Mouse (Mus musculus) gastrocnemius, adult 2 months (tissue): ENCODE results near the gene Ssna1. TPM values are rescaled to one million over a fixed set of nuclear protein-coding genes. Genes with fewer than 3 reads are reported as not detected.
"Not testable (repeated sequence)": the region's sequence is repeated elsewhere in the genome, so short reads cannot be mapped to it uniquely, and the experiment has no call there.

Experiments
- DNase-seq: peaks from one replicate; pipeline ENCODE4 v3.0.0; 2022
- H3K27ac ChIP-seq: fragments of 200-600 bp; 2 replicates; pipeline ENCODE4 v1.8.1; 2022; ENCODE audit warnings: mild to moderate bottlenecking
- H3K4me3 ChIP-seq: fragments of 200-600 bp; 2 replicates; pipeline ENCODE4 v1.8.1; 2022; ENCODE audit warnings: mild to moderate bottlenecking, moderate library complexity
- CTCF ChIP-seq: fragments of 200-600 bp; IDR thresholded peaks from 2 replicates; pipeline ENCODE4 v1.8.1; 2022; ENCODE audit warnings: antibody characterized with exemption, mild to moderate bottlenecking, moderate library complexity
- intact Hi-C: fragments of 180-260 bp; cut with DNase I; formaldehyde crosslinking; loops from one replicate; pipeline ENCODE4 v1.15.1; 2025
- total RNA-seq, 2 experiments: library from RNA; stranded (reverse); gene quantifications; 2 replicates each; pipeline ENCODE4 v1.2.3; 2021

The Ssna1 gene
- total RNA-seq, 2 experiments from 2014 or later, result 28.0 to 35.5 TPM

DNA sequence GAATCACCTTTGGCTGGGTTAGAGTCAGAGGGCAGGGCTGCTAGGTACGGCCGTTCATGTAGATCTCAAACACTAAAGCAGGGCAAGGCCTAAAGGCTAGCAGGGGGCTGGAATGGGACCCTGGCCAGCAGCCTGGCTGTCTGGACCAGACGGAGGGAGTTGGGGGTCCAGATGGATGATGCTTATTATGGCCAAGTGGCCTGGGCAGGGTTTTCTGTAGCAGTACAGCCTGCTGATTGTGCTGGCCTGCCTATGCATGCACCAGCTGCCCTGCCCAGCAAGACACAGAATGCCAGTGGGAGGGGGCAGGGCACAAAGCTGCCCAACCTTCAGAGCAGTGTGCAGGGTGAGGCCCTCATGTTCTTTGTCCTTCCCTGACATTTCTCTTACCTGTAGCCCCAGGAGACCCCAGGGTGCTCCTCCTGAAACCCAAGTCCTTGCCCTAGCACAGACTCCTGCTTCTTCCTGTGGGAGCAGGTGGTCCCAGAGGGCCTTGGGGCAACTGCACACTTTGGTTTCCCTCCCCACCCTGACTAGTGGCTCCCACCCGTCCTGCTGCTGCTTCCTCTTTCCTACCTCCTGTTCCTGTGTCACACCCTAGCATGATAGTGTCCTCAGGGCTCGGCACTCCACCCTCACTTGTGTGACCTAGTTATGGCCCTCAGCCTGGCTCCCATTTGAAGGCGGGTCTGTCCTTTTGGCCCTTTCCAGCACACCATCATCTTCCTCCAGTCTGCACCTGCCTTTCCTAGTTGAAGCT, 6.2 kb downstream of the Ssna1 start:
- Histone ChIP-seq H3K4me3 (peak overlapping the region; percentile 91), H3K27ac (peak overlapping the region; percentile 85)
- intact Hi-C loops, result no loop called here
- TF ChIP-seq CTCF, result no peak
- peak; percentile 49 for DNase-seq

DNA sequence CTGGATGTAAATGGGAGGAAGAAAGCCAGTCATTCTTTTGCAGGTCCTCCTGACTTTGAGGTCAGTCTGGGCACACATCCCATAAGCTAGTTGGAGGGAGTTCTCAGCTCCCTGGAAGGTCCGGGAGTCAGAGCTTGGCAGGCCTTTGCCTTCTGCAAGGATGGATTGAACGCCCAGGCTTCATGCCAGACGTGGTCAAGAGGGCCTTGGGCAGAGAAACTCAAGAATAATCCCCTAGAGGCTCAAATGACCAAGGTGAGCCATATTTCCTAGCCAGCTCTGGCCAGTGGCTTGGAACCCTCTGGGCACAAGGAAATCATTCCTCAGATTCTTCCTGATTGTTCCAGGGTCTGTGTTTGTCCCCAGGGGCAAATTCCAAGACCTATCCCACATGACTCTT, 7.4 kb downstream of the Ssna1 start:
- no peak for TF ChIP-seq CTCF
- intact Hi-C loops, result no loop called here
- no peak for DNase-seq
- H3K4me3 ChIP-seq, result peak overlapping the region; percentile 91
- H3K27ac ChIP-seq, result peak overlapping the region; percentile 85

DNA sequence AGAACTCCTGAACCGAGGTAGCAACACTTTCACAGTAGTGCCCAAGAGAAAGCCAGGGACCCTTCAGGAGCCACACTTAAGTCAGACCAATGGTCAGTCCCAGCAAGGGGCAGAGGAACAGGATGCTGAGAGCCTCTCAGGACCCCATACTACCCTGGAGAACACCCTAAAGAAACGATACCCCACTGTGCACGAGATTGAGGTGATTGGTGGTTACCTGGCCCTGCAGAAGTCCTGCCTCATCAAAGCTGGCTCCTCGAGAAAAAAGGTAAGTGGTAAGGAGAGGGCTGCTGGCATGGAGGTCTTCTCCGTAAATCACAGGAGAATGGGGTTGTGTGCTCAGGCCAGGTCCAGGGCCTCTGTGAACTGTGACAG, 8.0 kb downstream of the Ssna1 start:
- intact Hi-C loops, result no loop called here
- no peak for TF ChIP-seq CTCF
- no peak for DNase-seq
- H3K27ac ChIP-seq, result peak overlapping the region; percentile 85
- H3K4me3 ChIP-seq, result peak overlapping the region; percentile 91

DNA sequence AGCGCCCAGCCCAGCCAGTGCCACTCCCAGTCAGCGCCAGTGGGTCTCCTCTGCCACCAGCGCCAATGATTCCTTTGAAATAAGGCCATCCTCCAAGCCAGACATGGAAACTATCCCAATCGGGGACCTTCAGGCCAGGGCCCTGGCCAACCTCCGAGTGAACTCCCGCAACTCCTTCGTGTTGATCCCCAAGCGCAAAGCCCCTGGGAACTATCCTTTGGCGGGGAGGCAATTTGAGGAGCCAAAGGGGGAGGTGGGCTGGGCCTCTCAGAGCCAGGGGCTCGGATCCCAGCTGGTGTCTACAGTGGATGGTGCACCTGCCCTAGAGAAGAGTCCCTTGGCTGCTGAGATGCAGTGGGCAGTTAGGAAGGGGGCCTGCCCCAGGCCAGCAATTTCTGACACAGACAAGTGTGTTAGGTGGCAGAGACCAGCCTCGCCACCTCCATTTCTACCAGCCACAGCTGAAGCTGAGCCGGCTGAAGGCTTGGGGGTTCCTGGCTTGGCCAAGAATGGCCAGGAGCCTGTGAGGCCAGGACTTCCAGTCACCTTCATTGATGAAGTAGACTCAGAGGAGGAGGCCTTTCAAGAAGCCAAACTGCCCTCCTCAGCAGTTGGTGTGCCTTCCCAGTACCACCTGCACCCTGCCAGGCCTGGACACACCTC, 8.5 kb downstream of the Ssna1 start:
- Histone ChIP-seq H3K4me3 (peak overlapping the region; percentile 91), H3K27ac (peak overlapping the region; percentile 85)
- intact Hi-C loops, result no loop called here
- TF ChIP-seq CTCF, result no peak
- no peak for DNase-seq

DNA sequence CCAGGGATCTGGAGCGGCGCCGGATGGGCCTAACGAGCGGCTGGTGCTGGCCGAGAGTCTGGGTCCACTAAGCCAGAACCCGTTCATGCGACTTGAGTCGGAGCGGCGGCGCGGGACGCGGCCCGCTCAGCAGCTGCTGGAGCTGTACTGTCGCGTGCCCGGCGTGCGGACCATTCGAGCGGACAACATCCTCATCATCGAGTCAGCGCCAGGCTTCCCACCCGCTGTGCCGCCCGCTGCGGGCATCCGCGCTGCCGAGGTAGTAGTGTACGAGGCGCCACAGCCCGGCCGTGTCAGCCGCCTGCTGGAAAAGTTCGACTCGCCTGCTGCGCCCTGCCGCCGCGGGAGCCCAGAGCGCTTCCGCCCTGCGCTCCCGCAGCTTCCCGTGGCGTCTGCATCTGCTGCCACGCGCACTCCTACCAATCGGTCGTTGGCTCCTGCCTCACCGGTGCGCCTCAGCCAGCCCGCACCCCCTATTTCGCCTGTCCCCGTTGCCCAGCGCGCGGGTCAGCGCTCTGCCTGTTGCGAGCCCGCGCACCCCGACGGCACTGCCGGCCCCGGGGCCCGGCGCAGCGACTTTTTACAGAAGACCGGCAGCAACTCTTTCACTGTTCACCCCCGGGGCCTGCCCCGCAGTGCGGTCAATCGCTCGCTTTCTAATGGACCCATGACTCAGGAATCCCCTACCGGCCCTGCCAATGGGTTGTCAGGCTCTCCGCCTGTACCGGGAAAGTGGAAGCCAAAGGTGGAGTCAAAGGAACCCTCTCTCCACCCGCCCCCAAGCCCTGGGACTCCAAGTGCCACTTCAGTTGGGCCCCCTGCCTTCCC, 9.2 kb downstream of the Ssna1 start:
- H3K27ac ChIP-seq, result peak overlapping the region; percentile 85
- peak overlapping the region; percentile 91 for H3K4me3 ChIP-seq
- peak; percentile 55 for DNase-seq
- TF ChIP-seq CTCF, result no peak
- intact Hi-C loops, result no loop called here

DNA sequence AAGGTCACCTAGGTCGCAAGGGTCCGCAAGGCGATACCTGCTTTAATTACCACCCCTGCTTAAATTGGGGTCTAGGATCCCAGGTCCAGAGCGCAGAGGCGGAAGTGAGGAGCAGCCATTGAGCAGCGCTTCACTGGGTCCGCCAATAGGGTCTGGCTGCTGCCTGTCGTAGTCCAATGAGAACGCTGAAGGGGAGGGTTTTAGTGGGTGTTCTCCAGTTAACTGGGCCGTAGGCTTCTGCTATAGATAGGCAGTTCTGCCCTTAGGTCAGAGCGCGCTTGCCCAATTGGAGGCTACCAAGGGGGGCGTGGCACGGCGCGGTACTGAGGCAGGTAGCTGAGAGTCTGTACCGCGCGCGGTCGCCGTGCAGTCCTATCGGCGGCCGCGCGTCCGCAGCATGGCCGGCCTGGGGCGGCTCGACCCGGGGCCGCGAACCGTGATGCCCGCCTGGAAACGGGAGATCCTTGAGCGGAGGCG, 9.9 kb downstream of the Ssna1 start, which contains the start of gene Tprn:
TSS of gene Tprn (plus strand) at position 328 of the 477 bp plus-strand sequence.
- Histone ChIP-seq H3K27ac (peak within 1 kb of the TSS; percentile 85), H3K4me3 (peak within 1 kb of the TSS; percentile 91)
- intact Hi-C loops, result no loop called here
- DNase-seq, result peak; percentile 97
- TF ChIP-seq CTCF, result no peak

DNA sequence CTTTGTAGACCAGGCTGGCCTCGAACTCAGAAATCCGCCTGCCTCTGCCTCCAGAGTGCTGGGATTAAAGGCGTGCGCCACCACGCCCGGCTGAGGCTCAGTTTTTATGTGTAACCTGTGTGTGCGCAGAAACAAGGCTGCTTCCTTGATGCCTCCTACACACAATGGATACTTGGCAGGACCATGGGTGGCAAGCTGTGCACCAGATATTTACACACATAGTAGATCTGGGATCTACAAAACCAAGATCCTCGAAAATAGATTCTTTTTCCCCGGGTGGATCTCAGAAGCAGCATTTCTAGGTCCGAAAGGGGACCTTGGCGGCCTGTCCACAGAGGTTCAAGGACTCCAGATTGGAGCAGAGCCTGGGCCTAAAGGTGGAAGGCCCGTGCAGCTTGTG, 10.4 kb downstream of the Ssna1 start:
- H3K4me3 ChIP-seq, result peak overlapping the region; percentile 91
- TF ChIP-seq CTCF, result no peak
- intact Hi-C loops, result no loop called here
- H3K27ac ChIP-seq, result peak overlapping the region; percentile 85
- DNase-seq, result no peak

DNA sequence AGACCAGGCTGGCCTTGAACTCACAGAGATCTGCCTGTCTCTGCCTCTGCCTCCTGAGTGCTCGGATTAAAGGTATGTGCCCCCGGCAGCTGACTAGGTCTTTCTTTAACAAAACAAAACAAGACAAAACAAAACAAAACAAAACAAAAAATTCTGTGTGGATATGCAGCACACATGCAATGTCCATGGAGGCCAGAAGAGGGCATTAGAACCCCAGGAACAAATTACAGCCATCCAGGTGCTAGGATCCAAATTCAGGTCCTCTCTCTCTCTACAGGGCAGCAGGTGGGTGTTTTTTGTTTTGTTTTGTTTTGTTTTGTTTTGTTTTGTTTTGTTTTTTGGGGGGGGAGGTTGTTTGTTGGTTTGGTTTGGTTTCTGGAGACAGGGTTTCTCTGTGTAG, 13.4 kb downstream of the Ssna1 start:
- peak; percentile 65 for TF ChIP-seq CTCF
- no peak overlapping the region for H3K27ac ChIP-seq
- H3K4me3 ChIP-seq, result no peak overlapping the region
- intact Hi-C loops, result loop anchor here (5.0 to 10.0 kb wide), 2 partner anchors 73 to 134 kb away; partner anchors contain the start of gene Man1b1
- no peak for DNase-seq

DNA sequence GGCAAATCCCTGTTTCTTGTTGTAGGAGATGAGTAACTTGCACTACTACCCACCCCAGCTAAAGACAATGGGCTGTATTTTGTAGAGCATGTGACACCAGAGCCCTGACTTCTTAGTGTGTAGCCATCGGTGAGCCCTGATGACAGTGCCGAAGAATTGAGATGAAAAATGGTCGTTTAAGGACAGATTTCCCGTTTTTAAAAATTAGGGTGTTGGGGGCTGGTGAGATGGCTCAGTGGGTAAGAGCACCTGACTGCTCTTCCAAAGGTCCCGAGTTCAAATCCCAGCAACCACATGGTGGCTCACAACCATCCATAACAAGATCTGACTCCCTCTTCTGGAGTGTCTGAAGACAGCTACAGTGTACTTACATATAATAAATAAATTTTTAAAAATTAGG, 15.0 kb downstream of the Ssna1 start:
- not testable (repeated sequence) for DNase-seq, H3K27ac ChIP-seq, H3K4me3 ChIP-seq
- intact Hi-C loops, result loop anchor here (5.0 to 10.0 kb wide), 2 partner anchors 75 to 132 kb away; partner anchors contain the start of gene Man1b1

DNA sequence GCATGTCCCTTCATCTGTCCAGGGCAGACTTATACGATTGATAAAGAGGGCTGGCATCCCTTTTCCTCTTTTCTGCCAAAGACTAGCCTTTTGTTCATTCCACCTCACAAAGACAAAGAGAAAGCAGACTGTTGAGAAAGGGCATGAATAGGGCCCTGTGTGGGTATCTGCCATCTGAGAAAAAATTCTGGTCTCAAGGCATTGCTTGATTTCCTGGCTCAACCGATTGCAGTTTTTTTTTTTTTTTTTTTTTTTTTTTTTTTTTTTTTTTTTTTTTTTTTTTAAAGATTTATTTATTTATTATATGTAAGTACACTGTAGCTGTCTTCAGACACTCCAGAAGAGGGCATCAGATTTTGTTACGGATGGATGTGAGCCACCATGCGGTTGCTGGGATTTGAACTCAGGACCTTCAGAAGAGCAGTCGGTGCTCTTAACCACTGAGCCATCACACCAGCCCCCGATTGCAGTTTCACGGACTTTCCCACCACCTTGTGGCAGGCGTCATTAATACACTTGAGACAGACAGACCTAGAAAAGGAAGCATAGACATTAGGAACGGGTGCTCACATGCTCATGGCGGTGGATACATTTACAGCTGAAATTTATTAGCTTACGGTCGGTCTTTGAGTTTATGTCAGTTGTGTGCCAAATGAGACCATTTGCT, 15.7 kb downstream of the Ssna1 start:
- intact Hi-C loops, result loop anchor here (5.0 to 10.0 kb wide), 2 partner anchors 76 to 132 kb away; partner anchors contain the start of gene Man1b1
- TF ChIP-seq CTCF, result peak; percentile 36
- peak overlapping the region; percentile 97 for H3K27ac ChIP-seq

DNA sequence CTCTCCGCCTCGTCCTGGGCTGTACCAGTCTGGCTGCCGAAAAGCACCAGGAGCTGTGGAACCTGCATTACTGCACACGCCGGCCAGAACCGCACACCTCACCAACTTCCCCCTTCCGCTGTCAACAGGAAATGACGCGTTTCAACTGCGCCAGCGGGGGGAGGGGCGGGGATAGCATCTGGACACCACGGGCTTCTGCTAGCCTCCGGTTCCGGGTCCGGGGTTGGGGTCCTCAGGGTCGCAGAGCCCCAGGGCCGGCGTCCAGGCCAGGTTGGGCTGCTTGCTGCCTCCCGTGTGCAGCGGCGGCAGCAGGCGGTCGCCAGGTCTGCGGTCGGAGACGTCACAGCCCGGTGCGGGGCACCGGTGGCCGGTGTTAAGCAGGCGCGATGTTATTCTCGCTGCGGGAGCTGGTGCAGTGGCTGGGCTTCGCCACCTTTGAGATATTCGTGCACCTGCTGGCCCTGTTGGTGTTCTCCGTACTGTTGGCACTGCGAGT, 16.9 kb downstream of the Ssna1 start, which contains the start of gene Tmem203:
TSS of gene Tmem203 (plus strand) at position 156 of the 496 bp plus-strand sequence.
- Histone ChIP-seq H3K4me3 (peak within 1 kb of the TSS; percentile 86), H3K27ac (peak within 1 kb of the TSS; percentile 97)
- TF ChIP-seq CTCF, result no peak
- peak; percentile 89 for DNase-seq
- intact Hi-C loops, result loop anchor here (1.0 to 10.0 kb wide), 4 partner anchors 27 to 131 kb away; partner anchors contain the start of gene Man1b1

More for the DNA sequence above, 15.7 kb downstream of the Ssna1 start:
- DNase-seq, result not testable (repeated sequence)
- peak overlapping the region; percentile 86 for H3K4me3 ChIP-seq
